Mouse (Mus musculus) megakaryocyte-erythroid progenitor cell, adult 5-6 weeks (primary cell): ENCODE measurements around the gene Defb41. TPM values are rescaled to one million over a fixed set of nuclear protein-coding genes. Genes with fewer than 3 reads are reported as not detected.
"Not testable (repeated sequence)": the region's sequence is repeated elsewhere in the genome, so short reads cannot be mapped to it uniquely, and the experiment has no call there.

ENCODE experiments used
- ATAC-seq: replicated peaks from 2 replicates; pipeline ENCODE4 v1.8.0; 2016; ENCODE audit warnings: mild to moderate bottlenecking, inconsistent platforms; ENCODE audit not compliant: severe bottlenecking, poor library complexity, low FRiP score, low TSS enrichment
- total RNA-seq, 2 experiments: library from RNA; stranded (forward) in 1 of 2; stranded (reverse) in 1 of 2; fragments of 200-1000, 215-1000 nt in 1 of 2; fragments of >200 nt in 1 of 2; fragmentation: Nextera tagmentation in 1 of 2; gene quantifications; 2 replicates each; pipeline ENCODE4 v1.2.3; 2014 to 2017

Defb41 gene
- total RNA-seq (2014; fragmentation: Nextera tagmentation) (not detected in 2 replicates), total RNA-seq (2017) (not detected in 2 replicates)

- no peak for ATAC-seq
Measured at GRCm38 (mm10) chr1:18265038-18265437, at the start of gene Defb41. Gene Defb41 (minus strand): TSS chr1:18265138.

- no peak for ATAC-seq
Measured at GRCm38 (mm10) chr1:18308474-18308829, 43.5 kb upstream of the Defb41 start.

- no peak for ATAC-seq
Measured at GRCm38 (mm10) chr1:18307545-18308473, 42.9 kb upstream of the Defb41 start.

- no peak for ATAC-seq
Measured at GRCm38 (mm10) chr1:18292515-18292914, 27.6 kb upstream of the Defb41 start.

GRCm38 (mm10) chr1:18288860-18289259 lies 23.9 kb upstream of the Defb41 start:
- ATAC-seq = no peak

GRCm38 (mm10) chr1:18287371-18287770 lies 22.4 kb upstream of the Defb41 start:
- ATAC-seq = no peak

- no peak for ATAC-seq
Measured at GRCm38 (mm10) chr1:18271095-18271494, 6.2 kb upstream of the Defb41 start.

GRCm38 (mm10) chr1:18268845-18269244 lies 3.9 kb upstream of the Defb41 start:
- no peak for ATAC-seq

GRCm38 (mm10) chr1:18245801-18246580 lies 18.9 kb downstream of the Defb41 start:
- ATAC-seq = not testable (repeated sequence)

GRCm38 (mm10) chr1:18237343-18237742 lies 27.6 kb downstream of the Defb41 start, which contains the start of gene Defb18:
Gene Defb18 (minus strand): TSS chr1:18237443.
- no peak for ATAC-seq

- no peak for ATAC-seq
Measured at GRCm38 (mm10) chr1:18223385-18223945, 41.5 kb downstream of the Defb41 start.

Other genes with a start within 250 kb of the Defb41 start
- not detected in 2 replicates for gene Crisp4, start 119.2 kb downstream of the Defb41 start, total RNA-seq (2014; fragmentation: Nextera tagmentation)
- not detected in 2 replicates for gene Crisp4, start 119.2 kb downstream of the Defb41 start, total RNA-seq (2017)
- not detected in 2 replicates for gene Defb18, start 27.7 kb downstream of the Defb41 start, total RNA-seq (2014; fragmentation: Nextera tagmentation)
- gene Defb18, start 27.7 kb downstream of the Defb41 start, total RNA-seq (2017) = not detected in 2 replicates